Mouse (Mus musculus): ENCODE data around the gene 9130230L23Rik. TPM values are rescaled to one million over a fixed set of nuclear protein-coding genes. Genes with fewer than 3 reads are reported as not detected.
"Not testable (repeated sequence)": the region's sequence is repeated elsewhere in the genome, so short reads cannot be mapped to it uniquely, and the experiment has no call there.

9130230L23Rik gene
- polyA plus RNA-seq, 1 experiment from 2014 or later = not detected

GRCm38 (mm10) chr5:65999106-65999505, 5.0 kb downstream of the 9130230L23Rik start:
- Histone ChIP-seq H3K4me3 (no peak overlapping the region), H3K9me3 (no peaks in the 10 kb centered on the region), H3K27ac (no peak overlapping the region), H3K4me1 (peaks cover 13% of the 10 kb centered on the region), H3K27me3 (ENCODE audit: poor library complexity, severe bottlenecking) (no peaks in the 10 kb centered on the region), H3K36me3 (replicated peaks) (no peaks in the 10 kb centered on the region)
- WGBS = 91% methylated on average over 7 of the region's 7 CpGs
- no peak for DNase-seq (ENCODE audit: extremely low spot score, low spot score)

GRCm38 (mm10) chr5:65997813-65998212, 6.3 kb downstream of the 9130230L23Rik start:
- Histone ChIP-seq H3K27ac (no peak overlapping the region), H3K9me3 (no peaks in the 10 kb centered on the region), H3K4me3 (no peak overlapping the region), H3K36me3 (replicated peaks) (no peaks in the 10 kb centered on the region), H3K4me1 (peaks cover 13% of the 10 kb centered on the region; the same call in 1 of the 2 replicates), H3K27me3 (ENCODE audit: poor library complexity, severe bottlenecking) (no peaks in the 10 kb centered on the region)
- no peak for DNase-seq (ENCODE audit: extremely low spot score, low spot score)

GRCm38 (mm10) chr5:65994643-65995042, 9.4 kb downstream of the 9130230L23Rik start:
- H3K9me3 ChIP-seq = no peaks in the 10 kb centered on the region
- no peak overlapping the region for H3K27ac ChIP-seq
- no peak overlapping the region for H3K4me3 ChIP-seq
- H3K4me1 ChIP-seq = peaks cover 6% of the 10 kb centered on the region; the same call in 1 of the 2 replicates
- 80% methylated on average over 6 of the region's 6 CpGs for WGBS
- DNase-seq (ENCODE audit: extremely low spot score, low spot score) = no peak
- no peaks in the 10 kb centered on the region for H3K36me3 ChIP-seq (replicated peaks)
- H3K27me3 ChIP-seq (ENCODE audit: poor library complexity, severe bottlenecking) = no peaks in the 10 kb centered on the region

GRCm38 (mm10) chr5:65991191-65991590, 12.9 kb downstream of the 9130230L23Rik start:
- H3K36me3 ChIP-seq (replicated peaks) = no peaks in the 10 kb centered on the region
- H3K4me1 ChIP-seq = peaks cover 6% of the 10 kb centered on the region; the same call in 1 of the 2 replicates
- 84% methylated on average over 2 of the region's 2 CpGs for WGBS
- DNase-seq (ENCODE audit: extremely low spot score, low spot score) = no peak
- H3K9me3 ChIP-seq = no peaks in the 10 kb centered on the region
- H3K27ac ChIP-seq = no peak overlapping the region
- no peaks in the 10 kb centered on the region for H3K27me3 ChIP-seq (ENCODE audit: poor library complexity, severe bottlenecking)
- no peak overlapping the region for H3K4me3 ChIP-seq

- 65% methylated on average over 3 of the region's 3 CpGs for WGBS
- not testable (repeated sequence) for H3K36me3 ChIP-seq (replicated peaks); H3K9me3 ChIP-seq; H3K4me1 ChIP-seq; H3K27me3 ChIP-seq (ENCODE audit: poor library complexity, severe bottlenecking); H3K27ac ChIP-seq; DNase-seq (ENCODE audit: extremely low spot score, low spot score); H3K4me3 ChIP-seq
Measured at GRCm38 (mm10) chr5:65987004-65987403, 17.1 kb downstream of the 9130230L23Rik start.

GRCm38 (mm10) chr5:65986426-65986825, 17.7 kb downstream of the 9130230L23Rik start:
- H3K4me3 ChIP-seq = no peak overlapping the region
- H3K27ac ChIP-seq = no peak overlapping the region
- WGBS = 88% methylated on average over 5 of the region's 5 CpGs

GRCm38 (mm10) chr5:65975731-65976130, 28.4 kb downstream of the 9130230L23Rik start:
- H3K27me3 ChIP-seq (ENCODE audit: poor library complexity, severe bottlenecking) = no peaks in the 10 kb centered on the region
- no peak overlapping the region for H3K27ac ChIP-seq
- no peaks in the 10 kb centered on the region for H3K4me1 ChIP-seq
- no peaks in the 10 kb centered on the region for H3K9me3 ChIP-seq
- 90% methylated on average over 13 of the region's 13 CpGs for WGBS
- H3K36me3 ChIP-seq (replicated peaks) = no peaks in the 10 kb centered on the region
- no peak overlapping the region for H3K4me3 ChIP-seq
- no peak for DNase-seq (ENCODE audit: extremely low spot score, low spot score)

More at GRCm38 (mm10) chr5:65986426-65986825, 17.7 kb downstream of the 9130230L23Rik start:
- Histone ChIP-seq H3K4me1 (no peaks in the 10 kb centered on the region), H3K36me3 (replicated peaks) (no peaks in the 10 kb centered on the region), H3K27me3 (ENCODE audit: poor library complexity, severe bottlenecking) (no peaks in the 10 kb centered on the region), H3K9me3 (no peaks in the 10 kb centered on the region)
- DNase-seq (ENCODE audit: extremely low spot score, low spot score) = no peak

GRCm38 (mm10) chr5:65973189-65973588, 30.9 kb downstream of the 9130230L23Rik start:
- Histone ChIP-seq H3K9me3 (no peaks in the 10 kb centered on the region), H3K27ac (no peak overlapping the region), H3K4me1 (no peaks in the 10 kb centered on the region), H3K36me3 (replicated peaks) (no peaks in the 10 kb centered on the region), H3K4me3 (no peak overlapping the region), H3K27me3 (ENCODE audit: poor library complexity, severe bottlenecking) (no peaks in the 10 kb centered on the region)
- WGBS = 75% methylated on average over 2 of the region's 2 CpGs
- no peak for DNase-seq (ENCODE audit: extremely low spot score, low spot score)

- Histone ChIP-seq H3K36me3 (replicated peaks) (no peaks in the 10 kb centered on the region), H3K27me3 (ENCODE audit: poor library complexity, severe bottlenecking) (no peaks in the 10 kb centered on the region), H3K27ac (no peak overlapping the region), H3K4me1 (no peaks in the 10 kb centered on the region; the same call in 1 of the 2 replicates), H3K4me3 (no peak overlapping the region), H3K9me3 (no peaks in the 10 kb centered on the region)
- no peak for DNase-seq (ENCODE audit: extremely low spot score, low spot score)
- WGBS = 90% methylated on average over 3 of the region's 3 CpGs
Measured at GRCm38 (mm10) chr5:65968004-65968403, 36.1 kb downstream of the 9130230L23Rik start.

- H3K9me3 ChIP-seq = no peaks in the 10 kb centered on the region
- no peaks in the 10 kb centered on the region for H3K27me3 ChIP-seq (ENCODE audit: poor library complexity, severe bottlenecking)
- H3K4me3 ChIP-seq = no peak overlapping the region
- no peaks in the 10 kb centered on the region for H3K36me3 ChIP-seq (replicated peaks)
- no peak overlapping the region for H3K27ac ChIP-seq
- WGBS = 63% methylated on average over 12 of the region's 12 CpGs
- no peaks in the 10 kb centered on the region; the same call in 1 of the 2 replicates for H3K4me1 ChIP-seq
- no peak for DNase-seq (ENCODE audit: extremely low spot score, low spot score)
Measured at GRCm38 (mm10) chr5:65967091-65967490, 37.0 kb downstream of the 9130230L23Rik start.

GRCm38 (mm10) chr5:65965771-65966279, 38.3 kb downstream of the 9130230L23Rik start:
- WGBS = 62% methylated on average over 7 of the region's 7 CpGs
- Histone ChIP-seq H3K9me3 (no peaks in the 10 kb centered on the region), H3K4me1 (no peaks in the 10 kb centered on the region; the same call in 1 of the 2 replicates), H3K4me3 (no peak overlapping the region), H3K27ac (no peak overlapping the region), H3K36me3 (replicated peaks) (no peaks in the 10 kb centered on the region), H3K27me3 (ENCODE audit: poor library complexity, severe bottlenecking) (no peaks in the 10 kb centered on the region)
- no peak for DNase-seq (ENCODE audit: extremely low spot score, low spot score)

GRCm38 (mm10) chr5:65963291-65963690, 40.8 kb downstream of the 9130230L23Rik start:
- H3K27ac ChIP-seq = no peak overlapping the region
- H3K27me3 ChIP-seq (ENCODE audit: poor library complexity, severe bottlenecking) = no peaks in the 10 kb centered on the region
- no peaks in the 10 kb centered on the region for H3K9me3 ChIP-seq
- DNase-seq (ENCODE audit: extremely low spot score, low spot score) = no peak
- 92% methylated on average over 5 of the region's 5 CpGs for WGBS
- H3K4me3 ChIP-seq = no peak overlapping the region
- no peaks in the 10 kb centered on the region; the same call in 1 of the 2 replicates for H3K4me1 ChIP-seq
- no peaks in the 10 kb centered on the region for H3K36me3 ChIP-seq (replicated peaks)

GRCm38 (mm10) chr5:65960597-65960950, 43.5 kb downstream of the 9130230L23Rik start:
- Histone ChIP-seq H3K27ac (no peak overlapping the region), H3K36me3 (replicated peaks) (no peaks in the 10 kb centered on the region), H3K4me3 (no peak overlapping the region), H3K9me3 (no peaks in the 10 kb centered on the region), H3K4me1 (peaks cover 5% of the 10 kb centered on the region), H3K27me3 (ENCODE audit: poor library complexity, severe bottlenecking) (no peaks in the 10 kb centered on the region)
- DNase-seq (ENCODE audit: extremely low spot score, low spot score) = no peak
- WGBS = 94% methylated on average over 11 of the region's 11 CpGs
